Mouse (Mus musculus): ENCODE data around the gene Fsd2.

DNA sequence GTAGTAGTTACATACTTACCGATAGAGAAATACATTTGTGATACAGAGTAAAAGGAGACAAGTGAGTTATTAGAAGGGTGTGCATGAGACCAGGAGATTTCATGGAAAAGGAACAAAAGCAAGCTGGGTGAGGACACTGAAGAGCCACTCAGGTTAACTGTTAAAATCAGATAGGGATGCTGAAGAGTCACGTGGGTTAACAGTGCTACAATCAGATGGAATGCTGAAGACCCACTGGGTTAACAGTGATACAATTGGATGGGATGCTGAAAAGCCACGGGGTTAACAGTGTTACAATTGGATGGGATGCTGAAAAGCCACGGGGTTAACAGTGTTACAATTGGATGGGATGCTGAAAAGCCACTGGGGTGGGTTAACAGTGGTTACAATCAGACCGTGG is 38.2 kb upstream of the Fsd2 start:
- TF ChIP-seq POLR2A (IDR thresholded peaks at IDR 0.05; ENCODE audit: borderline replicate concordance, extremely low read depth, low read depth, low read length) (no peak), CTCF (IDR thresholded peaks at IDR 0.05; ENCODE audit: insufficient read depth, low read length) (no peak)

All from lung, adult 2 months (tissue).